Comparison of ENCODE assay signal across 23 mouse cellular contexts in genomic region chr17:42837193-42837592, GRCm38 (mm10). TPM values are rescaled to one million over a fixed set of nuclear protein-coding genes. Genes with fewer than 3 reads are reported as not detected.
A peak's percentile ranks its signal among the peaks of the same experiment; 100 is the strongest.
DNase-seq lines count a peak whose midpoint lies in the region; ATAC-seq and TF ChIP-seq lines count a peak whose summit lies in the region.
"Had no signal": no experiment of that assay in that cellular context is flagged by ENCODE, and none has a peak within 500 bp of the region (broad histone marks: within the 10 kb centered on the region; RNA-seq: fewer than 3 reads in every experiment).

No protein-coding gene starts in this region.

- ATAC-seq in neutrophil, adult 5-6 weeks (ENCODE audit: extremely low read depth, insufficient number of reproducible peaks, low FRiP score, poor library complexity, severe bottlenecking): 0 out of 2 replicates have a peak, but pooled peaks have one; percentile 41
- ATAC-seq: forebrain, embryonic 14.5 days; forebrain, embryonic 16.5 days had no signal

- no peak for TF ChIP-seq POLR2A in bone marrow macrophage, adult 2 months (IDR thresholded peaks at IDR 0.05; ENCODE audit: borderline replicate concordance, low read depth, low read length)

- DNase-seq in A20 (ENCODE audit: low read depth, low spot score): peak; percentile 67
- no peak for DNase-seq in thymus, postnatal 4 days
- DNase-seq in ovary, postnatal 10 days (ENCODE audit: low spot score): no peak
- no peak for DNase-seq in adrenal gland, adult 2 months
- DNase-seq: adrenal gland, adult 8-10 months; adrenal gland, postnatal 14 days; adrenal gland, postnatal 36 days; cerebellum, adult 11 months; cerebellum, adult 18-20 months; cerebellum, adult 8-10 months; cerebellum, adult 9-11 months; cerebellum, postnatal 14 days; cerebellum, postnatal 36 days; embryo, embryonic 11 days had no signal

- peak overlapping the region; percentile 6; the same call in 1 of the 2 replicates for H3K27ac ChIP-seq in bone marrow macrophage, adult 2 months (ENCODE audit: insufficient read depth, low read depth, low read length)
- H3K27ac ChIP-seq: embryonic facial prominence, embryonic 13.5 days; embryonic facial prominence, embryonic 15.5 days; forebrain, embryonic 10.5 days; forebrain, embryonic 12.5 days had no signal

- TF ChIP-seq CTCF in bone marrow macrophage, adult 2 months (IDR thresholded peaks at IDR 0.05; ENCODE audit: low read depth, low read length): no peak

- peaks cover 9% of the 10 kb centered on the region for H3K4me1 ChIP-seq in bone marrow macrophage, adult 2 months (ENCODE audit: control insufficient read depth, insufficient read depth, low read length)
- H3K4me1 ChIP-seq: embryonic facial prominence, embryonic 13.5 days; embryonic facial prominence, embryonic 15.5 days; forebrain, embryonic 10.5 days; forebrain, embryonic 12.5 days had no signal

- H3K4me3 ChIP-seq in bone marrow macrophage, adult 2 months (ENCODE audit: insufficient read depth, low read length): no peak overlapping the region
- H3K4me3 ChIP-seq: embryonic facial prominence, embryonic 13.5 days; embryonic facial prominence, embryonic 15.5 days; erythroblast, embryonic 14.5 days; forebrain, embryonic 10.5 days; forebrain, embryonic 12.5 days had no signal

RNA-seq across cellular contexts. Expression of gene Cd2ap, which starts 39.3 kb away (rescaled TPM):
- polyA plus RNA-seq in bone marrow macrophage, adult 2 months (2012; ENCODE audit: insufficient read depth, insufficient read length, missing spikeins): 49.3 and 52.0 TPM in 2 replicates
- total RNA-seq in neutrophil, adult 5-6 weeks (2017): 76.0 and 82.7 TPM in 2 replicates
- 10 to 100 TPM; 53.5 to 57.7 TPM for total RNA-seq in adrenal gland, adult 2 months (2021)
- 19.7 and 31.1 TPM in 2 replicates for polyA plus RNA-seq in adrenal gland, adult 2 months (2012; rRNA removed)
